Mouse (Mus musculus) heart, postnatal 4 days (tissue): ENCODE measurements around the gene E2f8. TPM values are rescaled to one million over a fixed set of nuclear protein-coding genes. Genes with fewer than 3 reads are reported as not detected.

Source experiments
- DNase-seq: peaks from one replicate; pipeline ENCODE4 v3.0.0; 2021
- total RNA-seq, 2 experiments: library from RNA; stranded (reverse); gene quantifications; 2 replicates each; pipeline ENCODE4 v1.2.3; 2021

E2f8 gene
- 10 to 100 TPM; 17.6 to 18.5 TPM for total RNA-seq

DNA sequence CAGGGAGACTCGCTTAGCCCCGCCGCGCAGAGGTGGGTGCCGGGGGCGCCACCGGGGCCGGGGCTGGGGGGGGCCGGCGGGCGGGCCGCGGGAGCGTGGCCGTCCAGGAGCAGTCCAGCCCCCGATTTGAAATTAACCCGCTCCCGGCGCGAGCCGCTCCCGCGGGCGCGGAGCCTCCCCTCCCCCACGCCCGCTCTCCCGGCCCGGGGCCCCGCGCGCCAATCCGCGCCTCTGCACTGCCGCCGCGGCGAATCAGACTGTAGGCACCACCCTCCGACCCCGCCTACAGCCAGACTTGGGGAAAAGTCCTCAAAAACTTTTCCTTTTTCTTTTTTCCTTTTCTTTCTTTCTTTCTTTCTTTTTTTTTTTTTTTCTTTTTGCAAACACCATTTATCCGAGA lies at the start of gene E2f8:
E2f8 (minus strand) TSS at position 111 of the 400 bp plus-strand sequence.
- peak; percentile 86 for DNase-seq

DNA sequence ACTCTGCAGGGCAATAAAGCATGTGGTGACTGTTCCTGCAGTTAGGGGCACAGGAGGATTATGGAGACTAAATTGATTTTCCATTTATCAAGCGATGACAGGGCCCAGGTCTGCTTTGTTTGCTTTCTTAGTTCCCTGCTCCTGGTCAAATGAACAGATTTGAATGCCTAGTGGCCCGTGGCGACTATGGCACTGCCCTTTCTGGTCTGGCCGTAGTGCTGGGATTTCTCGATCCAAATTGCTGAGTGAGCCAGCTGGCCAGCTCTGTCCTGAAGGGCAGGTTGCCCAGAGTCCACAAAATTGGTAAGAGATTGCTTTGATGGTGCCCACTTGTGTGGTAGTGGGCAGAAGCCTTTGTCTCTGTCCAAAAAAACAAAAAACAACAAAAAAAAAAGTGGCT lies 49.0 kb upstream of the E2f8 start:
- DNase-seq: no peak

DNA sequence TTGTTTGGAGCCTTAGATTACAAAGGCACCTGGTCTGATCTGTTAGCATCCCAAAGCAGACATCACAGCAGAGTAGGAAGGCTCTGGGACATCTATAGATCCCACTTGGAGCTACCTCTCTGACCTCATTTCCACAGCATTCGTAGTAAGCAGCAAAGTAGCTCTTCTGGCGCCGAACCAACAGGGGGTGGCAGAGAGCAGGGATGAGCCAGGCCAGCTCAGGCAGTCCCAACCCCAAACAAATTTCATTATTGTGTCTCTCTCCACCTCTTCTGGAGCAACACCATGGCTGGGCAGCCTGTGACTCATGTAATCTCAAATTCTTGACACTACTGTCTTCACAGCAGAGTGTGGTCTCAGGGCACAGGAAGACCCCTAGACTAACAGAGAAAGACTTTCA lies 47.0 kb upstream of the E2f8 start:
- peak; percentile 83 for DNase-seq

DNA sequence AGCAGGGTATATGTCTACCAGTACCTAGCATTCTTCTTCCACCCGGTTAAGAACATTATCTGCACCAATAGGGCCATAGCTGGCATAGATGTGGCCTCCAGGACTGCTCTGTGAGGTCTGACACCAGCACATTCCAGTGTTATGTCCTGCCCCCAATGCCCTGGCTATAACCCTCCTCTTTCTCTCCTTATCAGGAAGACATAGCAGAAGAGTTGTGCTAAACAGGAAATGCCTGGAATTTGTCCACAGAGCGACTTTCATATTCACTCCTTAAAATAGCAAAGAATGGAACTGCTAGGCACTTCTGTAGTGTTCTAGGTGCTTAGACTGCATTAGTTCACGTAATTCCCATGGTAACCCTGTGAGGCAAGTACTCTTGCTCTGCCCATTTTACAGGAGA lies 43.8 kb upstream of the E2f8 start:
- DNase-seq: peak; percentile 12

DNA sequence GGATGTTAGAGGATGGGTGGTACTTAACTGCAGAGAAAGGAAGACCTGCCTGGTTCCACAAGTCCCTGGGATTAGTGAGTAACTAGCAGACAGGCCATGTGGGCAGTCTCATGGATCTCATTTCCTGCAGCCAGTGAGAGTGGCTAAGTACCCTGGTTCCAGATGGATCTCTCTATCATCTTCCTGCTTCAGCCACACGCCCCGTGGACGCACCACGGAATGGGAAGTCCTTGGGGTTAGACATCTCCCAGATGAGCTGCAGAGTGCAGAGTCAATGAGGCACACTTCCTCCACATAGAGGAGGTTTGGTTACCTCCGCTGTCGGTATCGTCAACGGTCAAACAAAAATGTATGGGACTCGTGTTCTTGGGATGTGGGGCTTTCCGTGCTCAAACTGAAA lies 42.2 kb upstream of the E2f8 start:
- no peak for DNase-seq

DNA sequence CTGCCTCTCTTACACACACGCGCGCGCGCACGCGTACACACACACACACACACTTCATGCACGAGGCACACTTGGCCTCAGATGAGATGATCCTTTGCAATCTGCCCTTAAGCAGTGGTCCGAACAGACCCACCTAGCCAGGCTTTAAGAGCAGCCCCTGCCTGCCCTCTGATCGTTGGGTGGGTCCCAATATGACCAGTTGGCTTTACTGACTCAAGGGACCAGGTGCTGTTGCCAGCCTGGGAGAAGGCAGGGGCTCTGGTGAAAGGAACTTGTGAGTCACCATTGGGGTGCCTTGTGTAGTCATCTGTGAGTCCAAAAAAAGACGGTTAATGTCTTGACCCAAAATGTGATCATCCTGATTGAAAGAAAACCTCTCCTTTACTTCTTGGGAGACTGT lies 37.0 kb upstream of the E2f8 start:
- no peak for DNase-seq

DNA sequence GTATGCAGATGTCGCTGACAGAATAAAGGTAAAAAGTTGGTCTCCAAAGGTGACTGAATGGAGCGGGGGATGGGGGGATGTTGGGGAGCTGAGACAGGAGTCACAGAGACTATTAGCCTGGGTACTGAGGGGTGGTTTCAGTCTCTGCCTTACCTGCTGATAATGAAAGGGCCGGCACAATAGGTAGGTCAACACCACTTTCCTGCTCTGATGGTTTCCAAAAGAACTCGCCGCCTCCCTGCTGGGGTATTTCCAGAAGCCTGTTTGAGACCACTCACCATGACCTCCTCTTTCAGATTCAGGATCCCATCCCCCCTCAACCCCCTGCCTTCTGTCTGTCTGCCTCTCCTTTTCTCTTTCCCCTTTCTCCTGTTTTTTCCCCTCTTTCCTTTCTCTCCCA lies 36.6 kb upstream of the E2f8 start:
- DNase-seq: no peak

DNA sequence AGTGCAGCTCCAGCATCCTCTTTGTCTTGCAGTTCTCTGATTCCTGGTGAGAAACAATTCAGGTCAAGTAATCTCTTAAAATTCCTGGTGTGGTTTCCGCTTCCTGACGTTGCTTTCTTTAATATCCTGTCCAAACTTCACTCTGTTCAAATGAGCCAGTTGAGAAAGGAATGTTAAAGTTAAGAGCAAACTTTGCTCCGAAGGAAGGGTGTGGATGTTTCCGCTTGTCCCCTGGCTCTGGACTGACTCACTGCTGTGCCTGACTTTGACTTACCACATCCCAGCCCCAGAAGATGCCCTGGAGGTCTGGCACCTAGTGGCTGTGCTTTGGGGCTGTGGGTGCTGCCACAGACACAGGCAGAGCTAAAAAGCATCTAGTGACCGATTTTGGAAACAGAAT lies 36.1 kb upstream of the E2f8 start:
- no peak for DNase-seq

DNA sequence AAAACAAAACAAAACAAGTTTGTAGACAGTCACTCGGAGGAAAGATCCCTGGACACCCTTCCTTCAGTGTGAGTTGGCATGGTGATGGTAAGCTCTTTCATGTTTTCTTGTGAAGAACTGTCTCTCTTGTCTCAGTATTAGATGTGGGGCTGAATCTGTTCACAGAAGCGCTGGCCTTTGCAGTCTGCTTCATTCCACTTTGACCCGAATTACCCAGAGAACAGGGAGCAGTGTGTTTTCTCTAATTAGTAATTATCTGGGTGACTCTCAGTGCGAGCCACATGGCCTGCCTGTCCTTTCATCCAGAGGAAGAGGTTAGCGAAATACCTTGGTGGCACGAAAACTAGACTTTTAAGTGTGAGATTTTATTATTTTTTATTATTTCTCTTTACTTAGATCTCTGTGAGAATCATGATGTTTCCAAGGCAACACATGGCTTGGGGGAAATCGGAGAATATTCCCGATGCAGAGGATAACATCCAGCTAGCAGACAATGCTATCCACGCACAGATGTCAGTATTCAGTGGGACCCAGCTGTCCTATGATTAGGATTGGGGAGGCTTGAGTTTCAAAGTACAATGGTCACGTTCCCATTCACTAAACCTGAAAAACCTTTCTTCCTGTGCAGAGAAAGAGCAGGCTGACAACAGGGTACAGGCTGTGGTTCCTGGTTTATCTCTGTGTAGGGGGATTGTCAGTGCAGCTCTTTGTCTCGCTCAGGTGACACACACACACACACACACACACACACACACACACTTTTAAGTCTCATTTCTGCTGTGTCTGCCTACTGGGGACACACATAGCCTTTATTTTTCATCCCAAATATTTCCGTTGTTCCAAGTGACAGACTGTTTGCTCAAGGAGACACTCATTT lies 33.5 kb upstream of the E2f8 start:
- no peak for DNase-seq

DNA sequence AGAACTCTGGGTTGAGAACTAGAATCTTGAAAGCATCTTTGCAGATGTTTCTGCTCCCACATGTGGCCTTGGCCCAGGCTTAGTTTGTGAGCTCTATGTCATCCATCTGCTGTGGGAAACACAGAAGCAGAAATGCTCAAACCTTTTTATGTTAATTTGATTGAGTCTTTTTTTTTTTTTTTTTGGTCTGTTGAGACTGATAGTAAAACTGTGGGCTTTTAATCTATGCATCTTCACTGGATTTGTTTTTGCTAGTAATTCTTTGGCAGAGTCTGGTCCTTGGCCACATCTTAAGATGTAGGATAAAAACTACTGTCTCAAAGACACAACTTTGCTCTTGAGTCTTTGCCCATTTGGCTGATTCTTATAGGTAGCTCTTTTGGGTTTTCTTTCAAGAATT lies 29.8 kb upstream of the E2f8 start:
- no peak for DNase-seq

DNA sequence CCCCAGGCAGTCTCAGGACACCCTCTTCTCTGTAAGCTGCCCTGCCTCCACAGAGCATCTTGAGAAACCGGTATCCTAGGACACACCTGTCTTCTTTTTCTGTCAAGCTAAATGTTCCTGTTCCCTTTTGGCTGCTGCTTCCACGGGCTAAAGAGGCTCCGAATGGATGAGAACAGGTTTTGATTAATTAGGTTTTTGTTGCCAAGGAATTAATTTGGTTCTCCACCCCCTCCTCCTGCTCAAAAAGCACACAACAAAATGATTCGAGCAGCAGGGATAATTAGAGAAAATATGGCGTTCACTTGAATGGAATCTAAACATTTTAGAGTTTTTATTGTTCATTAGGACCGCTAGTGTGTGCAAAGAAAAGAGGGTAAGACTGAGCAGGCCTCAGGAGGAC lies 28.9 kb upstream of the E2f8 start:
- DNase-seq: no peak

DNA sequence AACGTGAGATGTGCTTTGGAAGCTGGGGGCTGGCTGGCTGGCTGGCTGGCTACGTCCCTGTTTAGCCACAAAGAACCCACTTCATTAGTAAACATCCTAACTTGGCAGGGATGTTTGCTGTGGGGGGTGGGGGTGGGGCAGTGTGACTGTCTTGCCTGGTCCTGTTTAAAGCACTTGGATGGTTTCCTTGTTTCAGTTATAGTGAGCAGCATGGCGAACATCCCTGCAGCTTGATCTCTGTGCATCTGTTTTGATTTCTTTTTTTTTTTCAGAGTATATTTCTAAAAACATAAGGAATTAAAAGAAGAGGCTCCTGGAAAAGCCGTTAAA lies 27.9 kb upstream of the E2f8 start:
- no peak for DNase-seq

DNA sequence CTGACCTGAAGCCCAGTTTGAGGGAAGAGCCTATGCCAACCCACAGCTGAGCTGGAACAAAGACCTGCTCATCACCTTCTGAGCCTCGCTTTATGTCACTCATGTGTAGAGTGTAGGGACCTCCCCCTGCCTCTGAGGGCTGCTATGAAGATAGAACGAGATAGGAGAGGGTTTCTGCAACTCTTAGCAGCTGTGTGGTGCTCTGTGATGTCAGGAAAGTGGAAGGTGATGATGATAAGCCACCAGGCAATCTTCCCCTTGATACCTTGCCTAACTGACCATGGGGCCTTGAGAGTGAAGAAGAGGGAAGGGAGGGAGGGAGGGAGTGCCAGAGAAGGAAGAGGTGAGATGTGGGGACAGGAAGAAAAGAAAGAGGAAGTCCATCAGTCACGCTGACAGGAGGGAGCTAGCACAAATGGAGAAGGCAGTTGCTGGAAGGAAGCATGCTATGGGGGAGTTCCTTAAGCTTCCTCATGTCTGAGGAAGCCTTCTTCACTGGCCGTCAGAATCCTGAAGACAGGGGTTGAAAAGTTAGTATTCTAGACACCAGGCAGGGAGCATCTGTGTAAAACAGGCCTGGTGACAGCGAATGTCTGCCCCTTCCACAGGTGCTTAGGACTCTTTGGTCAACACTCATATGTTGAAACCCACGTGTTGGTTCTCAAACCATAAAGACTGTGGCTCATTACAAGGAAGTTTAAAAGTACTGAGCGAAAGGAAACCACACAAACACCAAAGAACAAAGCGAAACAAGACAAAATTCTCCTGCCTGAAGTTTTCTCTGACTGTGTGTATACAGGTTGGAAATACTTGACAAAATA lies 27.3 kb upstream of the E2f8 start, which contains the start of gene Nav2:
Nav2 (plus strand) TSS at position 196 of the 821 bp plus-strand sequence.
- no peak for DNase-seq

DNA sequence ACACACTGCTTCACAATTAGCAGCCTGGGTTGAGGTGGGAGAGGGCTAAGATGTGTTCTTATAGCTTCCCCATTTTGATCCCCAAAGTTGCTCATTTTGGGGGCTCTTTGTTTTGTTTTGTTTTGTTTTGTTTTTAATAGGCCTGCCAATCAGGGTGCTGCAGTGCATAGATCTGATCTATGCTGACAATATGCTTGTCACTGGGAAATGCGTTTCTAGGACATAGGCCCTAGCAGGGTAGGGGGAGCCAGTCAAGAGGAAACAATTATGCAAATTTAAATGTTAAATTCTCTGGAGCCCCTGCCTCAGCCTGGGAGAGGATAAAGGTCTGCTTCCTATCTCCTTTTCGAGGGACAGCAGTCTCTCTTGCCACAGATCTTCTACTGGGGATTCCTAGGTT lies 21.1 kb upstream of the E2f8 start:
- DNase-seq: no peak

DNA sequence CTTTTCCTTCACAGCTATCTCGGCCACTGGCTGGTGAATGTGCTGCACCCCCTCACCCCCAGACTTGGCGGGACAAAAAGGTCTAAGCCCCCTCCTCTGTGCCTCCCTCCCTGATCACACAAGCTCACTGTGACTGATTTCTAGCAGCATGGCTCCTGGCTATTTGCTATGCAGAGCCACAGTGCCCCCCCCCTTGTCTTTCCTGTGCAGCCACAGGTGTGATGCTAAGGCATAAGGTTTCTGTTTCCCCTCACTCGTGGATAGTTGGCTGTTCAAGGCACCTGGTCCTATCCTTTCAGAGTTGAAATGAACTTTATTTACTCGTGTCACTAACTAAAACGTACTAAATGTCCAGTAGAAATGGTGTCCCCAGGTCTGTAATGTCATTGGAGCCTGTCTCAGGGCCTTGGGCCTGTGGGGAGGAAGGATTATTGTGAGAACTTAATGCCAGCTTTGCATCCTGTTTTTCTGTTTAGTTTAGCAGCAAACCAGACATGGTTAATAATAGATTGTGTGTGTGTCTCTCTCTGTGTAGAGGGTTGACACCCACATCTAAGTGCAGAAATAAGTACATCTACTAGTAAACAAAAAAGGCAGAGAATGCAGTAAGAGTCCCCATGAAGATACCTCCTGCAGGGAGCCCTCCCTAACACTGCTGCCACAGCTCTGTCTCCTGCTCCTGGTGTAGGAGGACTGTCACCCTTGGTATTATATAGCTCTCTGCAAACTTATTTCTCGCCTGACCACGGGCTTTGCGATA lies 19.2 kb upstream of the E2f8 start:
- DNase-seq: no peak

DNA sequence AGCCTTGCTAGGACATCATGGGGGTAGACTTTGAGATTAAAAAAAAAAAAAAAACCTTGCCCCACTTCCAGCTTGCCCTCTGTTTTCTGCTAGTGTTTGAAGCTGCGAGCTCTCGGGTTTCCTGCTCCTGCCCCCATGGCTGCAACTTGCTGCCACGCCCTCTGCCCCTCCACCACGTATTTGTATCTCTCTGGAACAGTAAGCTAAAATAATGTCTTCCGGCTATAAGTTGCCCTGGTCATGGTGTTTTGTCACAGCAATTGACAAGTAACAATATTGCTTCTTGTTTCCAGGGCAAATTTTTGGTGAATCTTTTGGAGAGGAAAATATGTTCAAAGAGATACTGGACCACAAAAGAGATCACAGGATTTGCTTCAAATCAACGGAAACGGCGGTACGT lies 17.0 kb upstream of the E2f8 start:
- DNase-seq: no peak

DNA sequence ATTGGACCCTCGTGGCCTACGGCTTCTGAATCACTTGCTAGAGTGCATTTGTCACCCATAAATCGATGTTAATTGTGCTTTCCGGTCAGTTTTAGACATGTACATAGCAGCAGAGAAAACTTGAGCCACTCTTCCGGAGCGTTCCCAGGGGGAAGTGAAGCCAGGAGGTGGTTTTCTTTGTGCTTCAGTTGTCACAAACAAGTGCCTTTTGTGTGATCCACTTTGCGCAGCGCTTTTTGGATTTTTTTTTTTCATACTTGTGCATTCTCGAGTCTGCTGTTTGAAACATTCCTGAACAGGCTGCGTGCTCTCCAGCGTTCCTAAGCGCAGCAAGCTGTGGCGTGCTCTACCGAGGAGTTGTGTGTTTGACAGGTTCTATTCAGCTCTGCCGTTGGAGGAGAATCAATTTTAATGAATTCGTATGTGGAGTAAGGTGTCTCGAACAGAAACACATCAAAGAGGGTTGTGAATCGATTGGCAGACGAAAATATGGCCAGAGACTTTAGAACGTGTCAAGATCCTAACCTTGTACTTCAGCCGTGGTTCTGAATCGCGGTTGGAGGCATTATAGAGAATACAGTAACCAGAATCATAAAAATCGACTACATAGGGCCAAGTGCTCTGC lies 16.3 kb upstream of the E2f8 start:
- DNase-seq: no peak

DNA sequence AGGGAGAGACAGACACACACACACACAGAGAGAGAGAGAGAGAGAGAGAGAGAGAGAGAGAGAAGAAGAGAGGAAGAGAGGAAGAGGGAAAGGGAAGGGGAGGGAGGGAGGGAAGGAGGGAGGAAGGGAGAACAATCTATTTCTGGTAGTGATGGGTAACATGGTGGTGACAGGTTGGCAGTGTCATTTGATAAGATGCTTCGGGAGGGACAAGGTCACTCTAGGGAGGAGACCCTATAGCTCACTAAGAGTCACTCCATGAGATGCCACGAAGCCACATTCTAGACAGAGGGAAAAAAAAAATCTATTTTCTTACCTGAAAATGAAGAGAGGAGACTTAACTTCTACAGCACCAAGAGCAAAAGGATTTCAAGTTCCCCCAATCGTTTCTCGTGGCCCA lies 14.7 kb upstream of the E2f8 start:
- DNase-seq: no peak

DNA sequence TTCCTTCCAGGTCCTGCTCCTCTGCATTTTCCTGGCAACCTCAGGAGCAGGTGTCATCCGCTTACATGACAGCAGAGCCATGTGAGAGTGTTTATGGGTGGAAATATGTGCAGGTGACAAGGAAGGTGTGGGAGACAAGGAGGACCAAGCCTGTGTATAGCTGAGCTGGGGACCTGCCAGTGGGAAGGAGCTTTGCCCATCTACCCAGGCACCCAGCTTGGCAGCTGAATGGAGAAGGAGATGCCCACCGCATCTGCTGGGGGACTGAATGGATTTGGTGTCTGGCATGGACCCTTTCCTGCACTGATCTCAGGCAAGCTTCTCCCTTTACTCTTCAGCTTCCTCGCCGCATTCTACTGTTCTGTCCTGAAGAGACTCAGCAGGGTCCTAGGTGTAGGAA lies 14.1 kb upstream of the E2f8 start:
- no peak for DNase-seq

DNA sequence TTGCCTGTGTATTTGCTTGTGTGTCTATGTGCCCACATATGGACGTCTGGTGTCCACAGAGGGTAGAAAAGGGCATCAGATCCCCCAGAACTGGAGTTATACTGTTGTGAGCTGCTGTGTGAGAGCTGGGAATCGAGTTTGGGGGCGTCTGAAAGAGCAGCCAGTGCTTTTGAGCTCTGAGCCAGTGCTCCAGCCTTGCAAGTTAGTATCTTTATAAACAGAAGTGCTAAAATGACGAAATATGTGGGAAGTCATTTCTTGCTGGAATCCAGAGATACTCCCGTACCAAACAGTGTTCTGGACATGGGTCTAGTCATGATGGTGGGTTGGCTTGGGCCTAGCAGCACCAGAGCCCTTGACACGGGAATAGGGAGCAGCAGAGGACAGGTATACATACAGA lies 13.4 kb upstream of the E2f8 start:
- DNase-seq: no peak

DNA sequence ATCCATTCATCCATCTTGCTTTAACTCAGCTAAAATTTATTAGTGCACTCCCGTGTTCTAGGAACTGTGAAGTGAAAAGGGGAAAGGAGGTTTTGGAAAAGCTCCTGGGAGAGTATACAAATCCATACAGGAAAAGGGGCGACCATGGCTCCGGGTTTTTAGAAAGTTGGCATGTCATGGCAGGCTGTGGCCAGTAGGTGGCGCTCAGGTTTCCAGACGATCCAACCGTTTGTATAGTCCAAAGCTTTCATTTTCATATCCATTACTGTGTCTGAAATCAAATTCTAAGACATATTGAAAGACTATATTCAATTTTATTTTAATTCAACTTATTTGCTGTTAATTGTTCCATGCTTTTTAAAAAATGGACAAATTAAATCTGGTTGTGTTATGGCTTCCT lies 12.8 kb upstream of the E2f8 start:
- DNase-seq: peak; percentile 82

DNA sequence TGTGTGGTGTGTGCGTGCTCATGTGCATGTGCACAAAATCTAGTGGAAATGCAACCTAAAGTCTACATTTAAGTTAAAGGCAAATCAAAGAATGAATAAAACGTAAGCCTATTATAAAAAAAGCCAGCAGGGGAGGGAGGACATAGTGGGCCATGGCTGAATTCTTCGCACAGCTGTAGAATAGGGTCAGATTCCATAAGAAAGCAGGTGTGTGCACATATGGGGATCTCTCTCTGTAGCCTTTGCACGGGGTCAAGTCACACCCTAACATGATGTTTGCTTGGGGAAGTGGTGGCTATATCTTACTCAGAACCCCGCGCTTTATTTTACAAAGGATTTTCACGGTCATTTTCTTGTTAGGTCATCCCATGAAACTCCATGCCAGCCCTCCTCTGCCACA lies 11.7 kb upstream of the E2f8 start:
- no peak for DNase-seq

DNA sequence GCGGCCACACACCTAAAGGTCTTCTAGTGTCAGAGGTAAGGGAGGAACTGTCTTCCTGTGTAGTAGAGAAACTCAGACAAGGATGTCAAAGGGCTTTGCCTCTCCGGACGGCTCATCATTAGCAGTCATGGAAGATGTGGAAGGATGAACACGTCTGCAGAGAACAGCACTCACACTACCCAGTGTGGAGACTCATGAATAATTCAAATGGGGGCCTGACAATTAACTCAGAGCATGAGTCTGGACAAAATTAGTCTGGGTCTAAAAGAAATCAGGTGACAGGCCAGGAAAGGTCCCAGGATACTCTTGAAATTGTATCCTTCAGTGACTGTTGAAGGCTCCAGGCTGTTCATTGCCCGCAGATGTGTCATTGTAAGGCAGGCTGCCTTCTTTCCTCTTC lies 9.6 kb upstream of the E2f8 start:
- no peak for DNase-seq
